Mouse (Mus musculus) adrenal gland, adult 8-10 months (tissue): Measurements from ENCODE around the gene Hs2st1. TPM values are rescaled to one million over a fixed set of nuclear protein-coding genes. Genes with fewer than 3 reads are reported as not detected.

ENCODE experiments used
- DNase-seq: peaks from one replicate; pipeline ENCODE4 v3.0.0; 2022
- total RNA-seq, 4 experiments: library from RNA; stranded (reverse); gene quantifications; 2 replicates each; pipeline ENCODE4 v1.2.4; 2022

Gene Hs2st1
- total RNA-seq, 4 experiments from 2014 or later: 14.7 to 23.9 (median 17.6) TPM

DNA sequence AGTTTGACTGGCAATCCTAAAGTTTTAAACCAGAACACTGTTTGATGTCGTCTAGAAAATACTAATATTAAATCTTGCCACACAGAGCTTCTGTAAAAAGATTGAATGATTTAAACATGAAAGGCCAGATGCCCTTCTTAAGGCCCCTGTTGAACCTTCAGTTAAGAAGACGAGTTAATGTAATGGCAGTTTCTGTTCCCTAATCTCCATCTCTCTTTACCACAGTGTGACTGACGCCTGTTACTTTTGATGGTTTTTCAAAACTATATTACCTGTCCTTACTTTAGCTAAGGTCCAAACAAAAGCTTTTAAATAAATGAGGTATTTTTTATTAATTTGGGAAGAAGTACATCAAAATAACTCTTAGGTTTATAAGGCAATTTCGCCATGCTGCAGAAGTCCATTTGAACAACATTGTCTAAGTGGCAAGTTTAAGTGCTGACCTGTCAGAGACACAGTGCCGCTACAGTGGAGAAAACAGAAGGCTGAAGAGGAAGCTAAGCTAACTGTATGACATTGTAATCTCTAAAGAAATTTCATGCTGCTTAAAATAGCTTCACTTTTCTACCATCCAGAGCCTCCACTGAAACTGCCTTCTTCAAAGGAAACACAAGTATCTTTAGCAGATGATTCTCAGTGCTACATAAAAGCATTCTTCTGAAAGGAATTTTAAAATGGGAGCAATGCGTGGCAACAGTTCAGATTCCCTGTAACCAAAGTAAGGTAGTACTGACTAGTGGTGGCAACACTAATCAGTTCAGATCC lies 15.0 kb upstream of the Hs2st1 start:
- no peak for DNase-seq

DNA sequence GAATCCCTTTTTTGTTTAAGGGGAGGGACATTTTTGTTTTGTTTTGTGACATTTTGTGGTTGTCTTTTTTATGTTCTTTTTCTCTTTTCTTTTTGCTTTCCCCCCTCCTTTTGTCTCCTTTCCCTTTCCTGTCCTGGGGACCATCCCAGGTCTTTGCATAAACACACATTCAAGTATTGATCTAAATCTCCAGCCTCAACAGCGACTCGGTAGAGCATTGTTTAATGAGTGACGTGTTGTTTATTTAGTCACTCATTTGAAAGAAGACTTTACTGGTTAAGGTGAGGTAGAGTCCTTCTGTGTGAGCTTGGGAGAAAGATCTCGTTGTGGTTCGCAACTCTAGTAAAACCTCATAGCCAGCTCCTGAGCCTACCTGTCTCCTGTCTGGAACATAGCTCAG lies 13.8 kb upstream of the Hs2st1 start:
- no peak for DNase-seq

DNA sequence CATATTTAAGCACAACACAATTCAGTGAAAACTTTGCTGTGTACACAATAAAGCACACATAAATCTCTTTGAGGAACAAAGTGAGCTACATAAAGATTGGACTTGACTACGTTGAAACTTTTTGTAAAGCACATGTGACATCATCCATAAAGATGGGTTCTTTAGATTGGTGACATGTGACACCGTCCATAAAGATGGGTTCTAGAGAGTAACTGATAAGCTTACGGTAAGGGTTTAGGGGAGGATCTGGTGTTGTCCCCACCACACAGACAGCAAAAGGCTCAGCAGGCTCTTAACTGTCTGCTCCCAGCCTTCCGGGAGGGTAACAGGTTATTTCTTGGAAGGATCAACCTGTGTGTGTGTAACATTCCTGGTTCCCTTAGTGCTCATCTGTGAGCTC lies 12.3 kb upstream of the Hs2st1 start:
- DNase-seq: no peak

DNA sequence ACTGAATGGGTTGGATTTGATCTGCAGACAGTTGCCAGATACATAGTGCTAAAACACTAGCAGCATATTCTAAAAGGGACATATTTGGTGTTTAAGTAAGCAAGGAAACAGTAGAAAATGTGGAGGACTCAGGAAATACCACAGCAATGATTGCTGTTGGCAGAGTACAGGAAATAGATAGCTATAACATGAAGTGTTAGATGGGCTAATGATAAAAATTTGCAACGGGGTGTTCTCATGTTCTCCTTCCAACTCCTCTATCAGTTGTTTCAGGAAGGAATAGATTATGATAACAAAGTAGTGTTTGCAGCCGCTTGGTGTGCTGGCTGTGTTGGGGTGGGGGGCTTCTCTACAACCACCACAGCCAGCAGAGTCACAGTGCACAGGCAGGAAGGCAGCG lies 11.9 kb upstream of the Hs2st1 start:
- DNase-seq: no peak

DNA sequence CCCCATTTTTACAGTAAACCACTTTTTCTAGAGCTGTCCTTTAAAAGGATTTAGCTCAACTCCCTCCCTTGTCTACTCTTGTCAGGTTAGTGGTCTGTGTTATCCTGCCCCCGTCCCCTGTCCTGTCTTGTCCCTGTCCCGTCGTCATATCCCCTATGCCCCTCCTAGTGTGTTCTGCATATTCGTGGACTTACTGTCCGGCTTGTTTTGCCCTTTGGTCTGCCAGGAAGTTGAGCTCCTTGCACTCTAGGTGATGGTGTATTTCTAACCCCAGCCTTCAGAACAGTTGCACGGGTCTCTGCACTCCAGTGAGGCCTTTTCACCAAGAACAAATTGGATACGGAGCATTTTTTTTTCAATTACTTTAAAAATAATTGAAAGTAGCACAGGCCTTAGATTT lies 10.3 kb upstream of the Hs2st1 start:
- no peak for DNase-seq

DNA sequence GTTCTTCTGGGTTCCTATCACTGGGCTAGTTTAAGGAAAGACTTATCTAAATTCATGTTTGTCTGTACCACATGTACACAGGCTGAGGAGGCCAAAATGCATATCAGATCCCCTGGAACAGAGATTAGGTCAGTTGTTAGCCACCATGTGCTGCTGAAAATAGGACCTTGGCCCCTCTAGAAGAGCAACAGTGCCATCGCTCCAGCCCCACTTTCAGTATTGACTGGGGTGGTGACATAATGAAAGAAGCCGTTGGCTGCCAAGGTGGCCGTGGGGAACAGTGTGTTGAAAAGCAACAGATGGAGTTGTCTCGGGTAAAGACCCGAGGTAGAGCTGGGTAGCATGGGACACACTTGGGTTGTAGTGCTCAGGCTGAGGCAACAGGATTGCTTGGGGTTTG lies 9.8 kb upstream of the Hs2st1 start:
- DNase-seq: no peak

DNA sequence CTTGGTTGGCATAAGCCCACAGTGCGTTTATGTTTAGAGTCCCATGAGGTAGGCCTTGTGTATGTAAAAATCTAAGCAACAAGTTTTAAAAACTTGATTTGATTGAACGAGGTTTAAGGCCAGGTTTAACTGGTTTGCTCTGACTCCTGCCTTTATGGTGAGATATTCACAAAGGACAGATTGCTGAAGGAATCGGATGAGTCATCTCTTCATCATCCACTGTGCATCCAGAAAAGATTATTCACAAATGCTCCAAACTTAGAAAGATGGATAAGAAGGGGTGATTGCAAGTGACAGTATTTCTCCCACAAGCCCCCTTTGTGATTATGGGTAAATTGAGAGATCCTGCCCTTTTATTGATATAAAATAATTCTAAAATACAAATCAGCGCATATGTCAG lies 8.9 kb upstream of the Hs2st1 start:
- no peak for DNase-seq

DNA sequence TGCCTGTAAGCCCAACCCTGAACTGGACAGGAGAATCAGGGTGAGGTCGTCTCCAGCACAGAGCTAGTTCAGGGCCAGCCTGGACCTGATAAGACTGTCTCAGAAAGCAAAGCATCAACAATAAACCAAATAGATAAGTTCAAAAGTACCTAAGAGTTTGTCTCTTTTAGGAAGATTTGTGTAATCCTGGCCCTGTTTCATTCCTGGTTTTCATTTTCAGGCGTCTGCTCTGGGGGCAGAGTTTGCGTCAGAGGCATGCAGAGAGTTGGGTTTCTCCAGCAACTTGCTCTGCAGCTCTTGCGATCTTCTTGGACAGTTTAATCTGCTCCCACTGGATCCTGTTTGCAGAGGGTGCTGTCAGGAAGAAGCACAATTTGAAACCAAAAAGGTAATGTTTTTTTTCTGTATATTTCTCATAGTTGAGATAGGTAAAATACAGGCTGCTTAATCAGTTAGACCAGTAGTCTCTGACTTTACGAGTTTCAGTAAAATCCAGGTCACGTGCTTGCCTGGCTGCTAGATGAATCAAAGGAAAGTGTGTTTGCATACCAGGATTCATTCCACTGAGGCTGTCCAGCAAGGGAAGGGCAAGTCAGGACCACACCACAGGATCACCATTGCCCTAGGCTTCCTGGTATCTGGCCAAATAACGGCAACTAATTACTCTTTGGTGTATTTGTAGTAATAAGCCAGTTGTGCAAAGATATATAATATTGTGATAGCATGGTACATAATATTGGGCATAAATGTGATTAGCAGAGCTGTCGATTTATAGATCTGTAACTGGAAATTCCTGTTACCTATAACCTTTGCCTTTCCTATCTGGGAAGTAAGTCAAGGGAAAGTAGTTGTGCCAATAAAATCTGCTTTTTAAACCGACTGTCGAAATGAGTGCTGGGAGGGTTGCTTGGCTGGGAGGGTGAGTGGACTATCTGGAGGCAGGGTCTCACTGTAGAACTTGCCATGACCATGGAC lies 7.7 kb upstream of the Hs2st1 start:
- no peak for DNase-seq

DNA sequence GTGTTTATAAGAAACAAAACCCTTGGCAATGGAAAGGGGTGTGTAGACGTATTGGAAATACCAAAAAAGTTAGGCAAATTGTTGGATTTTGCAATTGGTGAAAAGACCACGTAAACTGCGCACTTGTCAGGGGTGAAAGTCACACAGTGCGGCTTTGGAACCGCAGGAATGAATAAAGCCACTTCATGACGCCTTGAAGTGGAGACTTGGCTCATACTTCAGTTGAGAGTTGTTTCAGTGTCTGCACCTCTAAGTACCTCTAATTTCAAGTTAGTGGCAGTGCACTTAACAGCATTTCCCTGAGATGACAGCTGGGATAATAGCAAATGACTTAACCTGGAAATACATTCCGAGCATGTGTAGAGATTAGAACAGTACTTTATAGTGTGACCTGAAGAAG lies 4.3 kb upstream of the Hs2st1 start:
- DNase-seq: no peak

DNA sequence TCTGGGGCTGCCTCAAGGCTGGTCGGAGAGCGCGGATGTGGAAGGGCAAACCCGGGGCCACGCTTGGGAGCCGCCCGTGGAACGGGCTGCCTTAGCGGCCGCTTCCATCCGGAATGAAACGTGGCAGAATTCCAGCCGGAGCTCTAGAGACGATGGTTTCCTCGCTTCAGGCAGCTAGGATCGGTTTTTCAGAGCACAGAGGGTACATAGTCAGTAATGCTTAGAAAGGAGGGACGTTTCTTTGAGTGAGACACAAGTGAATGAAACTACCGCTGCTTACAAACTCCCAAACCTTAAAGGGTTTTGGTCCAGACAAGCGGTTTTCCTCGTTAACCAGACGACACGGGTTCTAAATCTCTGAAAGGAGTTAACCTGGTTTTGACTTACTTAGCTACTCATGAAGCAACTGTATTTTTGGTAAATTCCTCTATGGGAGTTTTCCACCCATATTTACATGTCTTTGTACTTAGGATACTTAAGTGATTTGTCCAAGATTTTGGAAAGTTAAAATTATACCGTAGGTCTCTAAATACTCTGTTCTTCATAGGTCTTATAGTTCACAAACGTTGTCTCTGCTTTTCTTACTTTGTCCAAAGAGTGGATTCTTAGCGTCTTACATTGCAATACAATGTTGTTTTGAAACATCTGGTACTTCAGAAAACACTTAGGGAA lies 971 bp upstream of the Hs2st1 start:
- DNase-seq: no peak

DNA sequence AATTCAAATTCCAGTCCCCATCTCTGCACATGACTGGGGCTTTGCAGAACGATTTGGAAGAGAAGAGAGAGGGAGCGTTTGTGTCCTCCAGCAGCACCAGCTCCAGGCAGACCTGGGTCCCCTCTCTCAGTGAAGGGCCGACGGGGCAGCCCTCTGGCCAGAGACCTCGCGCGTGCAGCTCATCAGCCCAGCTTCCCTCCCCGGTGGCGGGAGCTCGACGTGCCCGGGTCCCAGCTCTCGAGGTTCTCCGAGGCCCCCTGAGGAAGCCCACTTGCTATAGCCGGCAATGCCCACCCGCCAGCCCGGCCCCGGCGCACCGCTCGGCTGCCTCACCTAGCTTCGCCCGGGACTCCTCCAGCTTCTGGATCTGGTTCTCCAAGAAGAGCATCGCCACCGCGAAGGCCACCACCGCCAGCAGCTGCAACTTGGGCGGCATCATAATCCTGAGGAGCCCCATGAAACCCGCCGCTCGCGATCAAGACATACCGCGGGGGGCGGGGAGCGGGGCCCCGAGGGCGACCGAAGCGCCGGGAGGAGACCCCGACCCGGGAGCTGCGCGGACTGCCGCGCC lies 495 bp downstream of the Hs2st1 start:
- no peak for DNase-seq

DNA sequence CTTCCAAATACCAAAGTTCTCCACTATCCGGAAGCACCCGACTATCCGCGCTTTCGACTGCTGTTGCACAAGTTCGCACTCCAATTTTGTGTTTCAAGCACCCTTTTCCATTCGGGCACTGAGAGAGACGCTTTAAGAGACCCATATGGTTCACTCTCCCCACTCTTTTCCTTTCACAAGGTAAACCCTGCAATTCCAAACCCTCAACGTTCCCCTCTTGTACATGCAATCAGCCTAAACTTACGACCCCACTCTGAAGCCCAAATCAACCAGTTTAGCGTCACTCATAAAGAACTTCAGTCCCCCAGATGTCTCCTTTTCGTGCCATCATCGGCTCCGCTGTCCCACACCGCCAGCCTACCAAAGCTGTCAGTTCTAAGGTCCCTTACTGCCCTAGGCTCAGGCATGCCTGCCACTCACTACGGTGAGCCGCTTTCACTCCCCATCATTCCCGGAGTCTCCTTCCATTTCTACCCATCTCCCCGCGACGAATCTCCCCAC lies 1.1 kb downstream of the Hs2st1 start:
- no peak for DNase-seq

DNA sequence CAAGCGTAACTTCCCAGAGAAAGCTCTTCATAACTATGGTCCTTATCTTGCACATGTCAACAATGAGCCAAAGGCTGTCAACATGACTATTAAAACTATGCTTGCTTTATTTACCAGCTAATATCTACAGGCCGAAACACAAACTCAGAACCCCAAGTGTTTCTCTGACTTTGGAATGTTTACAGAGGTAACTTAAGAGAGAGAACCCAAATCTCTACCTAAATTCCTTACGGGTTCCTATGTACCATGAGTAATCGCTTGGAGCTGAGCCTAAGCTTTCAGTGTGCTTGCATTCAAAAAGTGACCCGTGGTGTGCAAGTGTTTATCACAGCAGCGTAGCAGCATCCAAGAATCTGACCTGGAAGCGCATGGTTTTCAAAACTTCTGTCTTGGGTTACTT lies 4.8 kb downstream of the Hs2st1 start:
- no peak for DNase-seq

DNA sequence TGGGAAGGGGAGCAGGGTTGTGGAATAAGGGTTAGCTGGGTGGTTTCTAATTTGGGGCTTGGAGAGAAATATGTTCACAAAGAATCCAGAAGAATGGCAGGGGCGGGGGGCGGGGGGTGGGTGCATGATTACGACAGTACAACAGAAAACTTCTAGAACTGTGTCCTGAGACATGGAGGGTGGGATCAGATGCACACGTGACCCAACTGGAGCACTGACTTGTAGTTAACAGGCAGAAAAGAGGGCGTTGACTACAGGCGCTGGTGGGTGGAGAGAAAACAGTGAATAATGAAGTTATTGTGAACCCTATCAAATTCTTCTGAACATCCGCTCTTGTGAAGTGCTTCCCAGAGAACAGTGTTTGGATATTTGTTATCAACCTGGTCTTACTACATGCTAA lies 6.1 kb downstream of the Hs2st1 start:
- no peak for DNase-seq

DNA sequence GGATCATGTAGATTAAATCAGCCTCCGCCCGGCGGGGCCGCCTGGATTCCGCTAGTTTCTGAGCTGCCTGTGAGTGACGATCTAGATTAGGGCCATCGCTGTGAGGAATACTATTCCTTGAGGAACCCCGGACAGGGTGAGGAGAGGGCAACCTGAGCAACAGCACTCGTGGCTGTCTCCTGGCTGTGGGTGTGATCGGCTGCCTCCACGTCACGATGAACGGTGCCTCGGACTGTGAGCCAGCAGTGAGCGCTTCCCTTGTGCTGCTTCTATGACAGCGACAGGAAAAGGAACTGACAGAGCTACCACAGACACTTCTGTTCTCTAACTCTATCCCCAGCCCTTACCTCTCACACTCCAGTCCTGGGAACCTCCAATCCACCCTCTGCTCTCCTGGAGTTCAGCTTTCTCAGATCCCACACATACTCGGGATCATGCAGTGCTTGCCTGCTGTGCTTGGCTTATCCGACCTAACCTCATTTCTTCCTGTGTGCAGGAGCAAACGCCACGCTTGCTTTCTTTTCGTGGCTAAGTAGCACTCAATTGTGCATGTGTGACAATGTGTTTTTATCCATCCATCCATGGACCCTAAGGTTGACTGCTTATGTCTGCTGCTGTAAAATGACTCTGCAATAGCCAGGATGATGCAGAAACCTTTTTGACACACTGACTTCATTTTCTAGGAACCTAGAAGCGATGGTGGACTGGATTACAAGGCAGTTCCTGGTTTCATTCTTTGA lies 8.3 kb downstream of the Hs2st1 start:
- no peak for DNase-seq

DNA sequence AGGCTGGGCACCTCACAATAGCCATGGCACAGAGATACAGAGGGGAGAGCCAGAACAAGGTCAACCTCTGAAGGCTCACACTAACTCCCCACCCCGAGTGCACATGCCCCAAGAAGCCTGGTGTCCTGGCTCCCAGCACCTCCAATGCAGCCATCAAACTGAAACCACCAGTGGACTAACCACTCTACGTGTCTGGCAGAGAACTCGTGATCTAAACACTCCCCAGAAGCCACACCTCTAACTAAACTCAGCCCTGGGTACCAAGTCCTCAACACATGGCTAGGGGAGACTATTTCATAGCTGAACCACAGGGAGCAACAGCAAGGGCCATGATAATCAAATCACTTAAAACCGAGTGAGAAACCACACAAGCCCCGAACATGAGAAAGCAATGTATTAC lies 11.7 kb downstream of the Hs2st1 start:
- no peak for DNase-seq

DNA sequence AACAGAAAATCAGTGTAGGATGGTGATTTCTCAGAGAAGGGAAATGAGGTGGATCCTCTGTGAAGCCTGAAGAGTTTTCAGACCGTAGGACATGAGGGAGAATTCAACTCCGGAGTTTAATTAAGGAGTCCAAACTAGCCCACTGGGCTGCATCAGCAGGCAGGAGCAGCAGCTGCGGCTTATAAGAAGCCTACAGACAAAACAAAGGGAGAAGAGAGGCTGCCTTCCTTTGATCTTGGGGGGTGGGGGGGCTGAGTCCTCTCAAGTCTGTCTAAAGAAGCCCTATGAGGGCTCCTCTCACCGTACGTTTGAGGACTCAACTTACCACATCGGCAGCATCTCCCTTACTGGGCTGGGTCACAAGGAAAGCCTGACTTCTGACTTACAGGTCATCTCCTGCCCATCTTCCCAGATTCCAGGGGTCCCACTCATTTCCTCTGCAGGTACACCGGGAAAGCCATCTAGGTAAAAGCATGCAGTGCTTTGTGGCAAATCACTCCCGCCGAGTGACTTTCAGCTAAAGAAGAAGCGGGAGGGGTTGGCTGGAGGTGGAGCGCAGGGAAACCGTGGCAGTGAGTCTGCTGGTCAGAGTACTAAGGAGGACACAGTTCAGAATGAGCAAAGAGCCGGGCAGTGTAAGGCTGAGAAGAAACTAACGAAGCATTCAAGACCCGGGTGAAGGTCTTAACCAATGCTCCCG lies 13.2 kb downstream of the Hs2st1 start:
- no peak for DNase-seq

DNA sequence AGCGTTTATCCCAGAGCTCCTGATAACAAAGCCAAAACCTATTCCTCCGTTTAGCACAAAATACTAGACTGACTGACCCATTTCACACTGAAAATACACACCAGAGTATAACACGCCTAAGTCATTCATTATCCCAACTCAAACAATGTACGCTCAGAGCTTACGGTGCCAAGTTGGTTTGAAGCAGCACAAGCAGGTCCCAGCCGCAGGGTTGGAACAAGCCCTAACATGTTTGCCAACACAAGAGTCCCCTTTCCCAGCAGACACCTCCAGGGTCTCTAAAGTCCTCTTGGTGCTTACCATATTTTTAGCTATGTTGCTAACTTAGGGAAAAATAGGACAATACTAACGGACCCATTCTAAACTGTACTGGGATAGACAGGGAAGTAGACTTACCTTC lies 14.8 kb downstream of the Hs2st1 start:
- DNase-seq: no peak

DNA sequence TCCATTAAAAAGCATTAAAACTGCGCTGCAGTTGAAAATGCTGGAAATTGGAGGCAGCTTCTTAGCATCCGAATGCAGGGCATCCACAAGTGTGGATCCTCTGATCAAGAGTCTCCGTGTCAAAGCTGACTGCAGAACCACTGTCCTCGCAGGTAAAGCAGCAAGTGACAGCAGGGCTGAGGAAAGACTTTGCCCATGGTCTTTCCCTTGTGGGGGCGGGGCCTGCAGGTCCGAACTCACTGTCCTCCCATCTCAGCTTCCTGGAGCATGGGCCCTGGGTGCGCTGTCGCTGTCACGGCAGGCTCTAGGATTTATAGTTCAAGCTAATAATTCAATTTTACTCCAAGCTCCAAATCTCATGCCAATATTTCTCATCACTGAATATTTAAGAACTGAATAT lies 15.5 kb downstream of the Hs2st1 start:
- no peak for DNase-seq

DNA sequence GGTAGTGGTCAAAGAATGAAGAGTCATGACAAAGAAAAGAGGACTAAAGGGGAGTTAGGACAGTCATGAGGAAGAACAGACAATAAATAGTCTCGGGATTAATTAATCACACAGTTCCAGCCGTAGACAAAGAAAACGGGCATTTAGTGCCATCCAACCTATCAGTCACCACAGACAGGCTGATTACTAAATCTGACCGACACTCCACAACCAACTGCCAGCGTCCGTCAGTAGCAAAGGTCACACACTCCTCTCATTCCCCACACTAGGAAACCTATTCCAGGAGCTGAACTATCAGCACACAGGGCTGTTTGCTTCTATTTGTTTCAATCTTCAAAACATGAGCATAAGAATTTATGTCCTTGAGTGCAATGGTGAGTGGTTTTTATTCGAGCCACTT lies 16.0 kb downstream of the Hs2st1 start:
- DNase-seq: no peak

DNA sequence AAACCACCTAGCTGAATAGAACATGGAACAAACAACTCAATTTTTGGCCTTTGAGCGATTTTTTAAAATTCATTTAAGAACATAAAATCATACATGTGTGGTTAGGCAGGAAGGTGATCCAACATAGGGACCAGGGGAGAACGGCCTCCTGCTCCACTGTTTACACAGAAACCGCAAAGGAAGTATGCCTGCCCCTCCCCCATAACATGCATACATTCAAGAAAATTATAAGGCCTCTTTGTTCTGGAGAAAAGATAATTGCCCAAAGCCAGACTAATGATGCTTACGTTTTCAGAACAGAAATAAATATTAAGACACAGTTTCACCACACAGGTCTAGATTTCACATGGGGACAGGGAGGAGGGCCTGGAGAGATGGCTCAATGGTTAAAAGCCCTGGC lies 18.6 kb downstream of the Hs2st1 start:
- no peak for DNase-seq
